Mouse (Mus musculus) embryo, embryonic 10.5 days (tissue): ENCODE measurements around the gene Tmem230.
"Not testable (repeated sequence)": the region's sequence is repeated elsewhere in the genome, so short reads cannot be mapped to it uniquely, and the experiment has no call there.

Experiments used
- DNase-seq: peaks from one replicate; pipeline ENCODE4 v3.0.0-alpha.2; 2015; ENCODE audit warnings: low spot score

Gene Tmem230

DNA sequence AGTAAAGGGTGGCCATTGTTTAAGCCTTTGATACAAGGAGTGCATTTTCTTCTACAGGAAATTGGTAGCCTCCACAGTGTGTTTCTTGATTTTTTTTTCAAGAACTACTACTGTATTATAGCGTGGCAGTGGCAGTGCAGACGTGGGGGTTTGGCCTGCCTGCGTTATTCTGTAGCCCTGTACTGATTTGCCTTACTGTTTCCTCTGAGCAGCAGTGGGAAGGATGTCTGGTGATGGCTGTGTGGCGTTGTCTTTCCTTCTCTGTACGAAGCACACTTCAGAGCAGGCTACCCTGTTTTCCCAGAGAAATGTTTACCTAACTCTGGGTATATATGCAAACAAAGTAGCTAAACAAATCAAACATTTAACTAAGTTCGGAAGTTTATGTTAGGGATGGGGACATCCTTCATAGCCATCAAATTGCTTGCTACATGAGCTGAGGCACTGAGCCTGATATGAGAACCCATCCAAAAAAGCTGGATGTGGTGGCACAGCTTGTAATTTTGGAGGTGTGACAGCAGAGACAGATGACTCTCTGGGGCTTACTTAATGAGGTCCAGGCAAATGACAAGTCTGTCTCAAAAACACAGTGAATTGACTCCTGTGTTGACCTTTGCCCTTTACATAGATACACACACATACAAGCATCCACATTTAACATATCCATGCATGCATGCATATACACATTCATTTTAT is 25.2 kb upstream of the Tmem230 start:
- DNase-seq = no peak

DNA sequence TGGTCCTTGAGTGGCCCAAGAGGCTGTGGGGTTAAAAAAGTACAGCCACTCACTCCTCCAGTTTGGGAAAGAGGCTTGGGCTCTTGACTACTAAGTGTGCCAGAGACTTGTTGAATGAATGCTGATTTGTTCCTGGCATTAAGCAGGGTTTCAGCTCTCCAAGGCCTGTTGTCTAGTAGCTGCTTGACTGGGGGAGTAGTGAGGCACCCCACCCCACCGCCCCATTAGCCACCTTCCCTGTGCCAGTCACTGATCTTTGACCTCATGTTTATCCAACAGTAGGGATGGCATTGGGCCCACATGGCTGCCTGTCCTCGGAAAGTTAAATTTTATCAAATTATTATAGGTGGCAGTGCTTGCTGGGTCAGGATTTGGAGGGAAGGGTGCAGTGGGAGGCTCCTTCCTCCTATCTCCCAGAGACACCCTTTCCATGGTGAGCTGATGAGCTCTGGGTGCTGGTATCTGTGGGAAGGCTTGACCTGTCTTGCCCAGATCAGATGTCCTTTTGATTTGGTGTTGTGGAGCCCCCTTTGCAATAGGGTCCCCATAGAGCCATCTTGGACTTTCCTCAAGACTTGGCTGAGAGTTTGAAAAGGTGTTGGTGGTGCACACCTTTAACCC is 22.8 kb upstream of the Tmem230 start:
- DNase-seq = no peak

DNA sequence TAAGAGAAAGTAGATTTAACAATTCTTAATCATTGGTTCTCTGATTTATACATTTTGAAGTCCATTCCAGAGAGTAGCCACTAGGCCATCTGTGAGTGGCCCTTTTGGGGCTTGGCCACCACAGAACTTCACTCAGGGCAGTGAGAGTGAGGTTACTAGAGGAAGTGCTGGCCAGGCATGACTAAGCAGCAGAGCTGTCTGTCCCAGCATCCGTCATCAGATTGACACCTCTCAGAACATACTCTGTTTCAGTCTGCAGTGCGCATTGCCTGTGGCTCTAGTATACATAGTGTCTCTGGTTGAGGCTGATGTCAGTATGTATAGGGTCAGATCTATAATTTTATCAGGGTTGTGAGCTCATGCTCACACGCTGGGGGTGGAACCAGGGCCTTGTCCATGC is 21.6 kb upstream of the Tmem230 start:
- no peak for DNase-seq

DNA sequence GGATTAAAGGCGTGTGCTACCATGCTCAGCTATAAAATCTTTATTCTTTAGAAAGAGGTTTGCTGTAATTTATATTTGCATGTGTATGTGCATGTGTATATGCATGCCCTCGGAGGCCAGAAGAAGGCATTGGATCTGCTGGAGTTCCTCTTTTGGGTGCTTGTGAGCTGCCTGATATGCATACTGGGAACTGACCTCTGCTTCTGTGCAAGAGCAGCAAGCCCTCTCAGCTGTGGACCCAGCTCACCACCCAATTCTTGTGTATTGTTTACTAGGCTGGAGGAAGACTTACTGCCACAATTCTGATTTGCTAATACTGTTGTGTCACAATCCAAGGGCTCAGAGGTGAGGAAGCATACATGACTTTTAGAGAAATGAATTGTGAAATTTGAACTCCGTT is 18.5 kb upstream of the Tmem230 start:
- no peak for DNase-seq

DNA sequence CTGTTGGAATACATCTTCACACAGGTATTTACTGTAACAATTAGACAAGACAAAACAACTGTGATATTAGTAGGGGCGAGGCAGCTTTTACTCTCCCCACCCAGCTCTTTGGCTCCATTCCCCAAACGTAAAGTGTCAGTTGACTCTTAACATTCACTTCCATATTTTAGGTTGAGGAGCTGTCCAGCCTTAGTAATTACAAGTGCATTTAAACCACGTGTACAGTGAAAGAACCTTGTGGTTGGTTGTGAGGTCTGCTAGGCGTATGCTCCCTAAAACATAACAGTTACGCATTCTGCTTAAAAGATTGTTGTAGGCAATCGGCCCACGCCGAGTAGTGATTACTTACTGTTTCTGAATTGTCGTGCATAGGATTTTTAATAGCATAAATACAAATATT is 17.6 kb upstream of the Tmem230 start:
- DNase-seq = no peak

DNA sequence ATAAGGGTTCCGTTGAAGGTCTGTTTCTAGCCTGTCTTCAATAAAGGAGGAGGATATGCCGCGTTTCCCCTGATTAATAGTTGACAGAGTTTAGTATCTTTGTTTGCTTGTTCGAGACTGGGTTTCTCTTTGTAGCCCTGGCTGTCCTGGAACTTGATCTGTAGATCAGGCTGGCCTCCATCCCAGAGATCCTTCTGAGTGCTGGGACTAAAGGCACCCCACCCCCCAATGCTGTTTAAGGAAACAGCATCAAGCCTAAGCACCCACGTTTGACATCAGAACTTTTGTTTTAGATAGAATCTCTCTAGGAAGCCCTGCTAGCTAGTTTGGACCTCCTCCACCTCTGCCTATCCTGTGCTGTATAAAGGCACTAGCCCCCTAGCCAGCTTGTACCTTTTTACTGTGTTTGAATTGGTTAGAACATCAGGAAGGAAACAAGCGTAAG is 16.7 kb upstream of the Tmem230 start:
- no peak for DNase-seq

DNA sequence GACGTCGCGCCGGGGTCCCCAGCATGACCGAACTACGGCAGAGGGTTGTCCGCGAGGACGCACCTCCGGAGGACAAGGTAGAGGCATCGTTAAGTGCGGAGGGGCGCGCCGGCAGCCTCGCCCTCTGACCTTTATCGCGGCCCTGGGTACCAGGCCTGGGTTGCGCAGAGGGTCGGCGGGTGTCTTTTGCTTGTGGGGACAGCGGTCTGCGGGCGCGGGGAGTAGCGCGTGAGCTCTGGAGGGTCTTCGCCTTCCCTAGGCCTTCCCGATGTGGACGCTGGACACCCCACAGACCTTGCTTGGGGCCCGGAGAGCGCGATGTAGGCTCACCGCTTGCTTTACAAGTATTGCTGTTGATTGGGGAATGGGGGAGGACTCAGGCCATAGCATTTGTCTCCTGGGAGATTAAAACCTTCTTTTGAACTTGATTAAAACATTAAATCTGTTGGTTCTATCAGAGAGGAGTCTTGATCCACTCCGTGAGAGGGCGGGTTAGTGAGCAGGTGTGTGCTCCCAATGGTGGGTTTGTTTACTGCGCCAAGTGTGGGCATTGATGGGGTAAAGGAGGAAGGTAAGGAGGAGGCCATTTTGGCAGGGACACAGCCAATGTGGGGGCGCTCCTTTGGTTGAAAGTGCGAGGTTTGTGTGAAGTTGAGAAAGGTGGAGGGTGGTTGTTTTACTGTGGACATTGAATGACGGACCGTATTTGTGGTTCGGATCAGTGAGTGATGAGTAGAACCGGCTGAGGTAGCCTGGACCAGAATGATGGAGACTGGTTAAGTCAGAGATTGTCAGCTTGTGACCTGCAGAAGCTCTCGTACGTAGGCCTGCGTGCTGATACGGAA is 16.0 kb upstream of the Tmem230 start:
- peak; percentile 61 for DNase-seq

DNA sequence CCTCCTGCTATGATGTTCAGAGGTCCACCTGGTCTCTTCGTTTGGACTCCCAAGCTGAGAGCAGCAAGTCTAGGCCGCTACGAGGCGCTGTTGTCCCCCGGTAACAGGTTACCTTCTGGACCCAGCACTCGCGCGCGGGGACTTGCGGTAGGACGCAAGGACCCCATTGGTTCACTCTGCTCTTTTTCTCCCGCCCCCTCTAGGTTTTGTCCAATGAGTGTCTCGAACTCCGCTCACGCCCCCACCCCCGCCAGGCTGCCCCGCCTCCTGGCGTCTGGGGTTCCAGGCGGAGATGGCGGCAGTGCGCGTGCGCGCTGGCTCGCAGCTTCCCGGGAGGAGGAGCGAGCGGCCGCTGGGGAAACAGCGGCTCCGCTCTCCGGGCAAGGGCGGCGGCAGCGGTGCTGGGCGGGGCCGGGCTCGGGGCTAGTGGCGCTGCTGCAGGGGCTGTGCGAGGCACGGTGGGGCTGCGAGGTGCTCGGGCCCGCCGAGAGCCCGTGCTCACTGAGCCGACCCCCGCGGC is 15.3 kb upstream of the Tmem230 start, which contains the start of gene Cds2:
Gene Cds2, plus strand, starts transcription at position 270 of the 520 bp plus-strand sequence.
- peak; percentile 99 for DNase-seq

DNA sequence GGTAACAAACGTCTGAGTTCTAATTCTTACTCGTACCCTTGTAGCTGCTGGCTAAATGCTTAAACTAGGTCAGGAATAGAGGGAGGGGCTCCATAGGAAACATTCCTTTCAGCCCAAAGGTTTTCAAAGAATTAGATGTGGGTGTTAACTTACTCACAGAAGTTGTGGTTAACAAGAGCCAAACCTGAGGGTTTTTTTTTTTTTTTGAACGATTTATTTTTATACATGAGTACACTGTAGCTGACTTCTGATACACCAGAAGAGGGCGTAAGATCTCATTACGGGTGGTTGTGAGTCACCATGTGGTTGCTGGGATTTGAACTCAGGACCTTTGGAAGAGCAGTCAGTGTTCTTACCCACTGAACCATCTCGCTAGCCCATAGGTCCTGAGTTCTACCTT is 14.6 kb upstream of the Tmem230 start:
- DNase-seq = no peak

DNA sequence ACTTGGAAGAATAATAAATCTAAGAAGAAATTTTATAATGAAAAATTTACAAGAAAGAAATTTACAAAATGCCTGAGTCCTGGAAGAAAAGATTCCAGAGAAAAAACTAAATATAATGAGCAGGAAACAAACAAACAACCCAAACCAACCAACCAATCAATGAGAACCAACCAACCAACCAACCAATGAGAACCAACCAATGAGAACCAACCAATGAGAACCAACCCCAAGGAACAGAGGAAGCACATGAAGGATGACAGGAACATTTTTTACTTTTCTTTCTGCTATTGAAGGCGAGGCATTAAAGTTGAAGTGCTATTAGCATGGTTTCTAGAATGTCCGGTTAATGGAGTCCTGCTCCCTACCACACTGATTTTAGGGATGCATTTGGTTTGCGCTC is 13.0 kb upstream of the Tmem230 start:
- DNase-seq = no peak

DNA sequence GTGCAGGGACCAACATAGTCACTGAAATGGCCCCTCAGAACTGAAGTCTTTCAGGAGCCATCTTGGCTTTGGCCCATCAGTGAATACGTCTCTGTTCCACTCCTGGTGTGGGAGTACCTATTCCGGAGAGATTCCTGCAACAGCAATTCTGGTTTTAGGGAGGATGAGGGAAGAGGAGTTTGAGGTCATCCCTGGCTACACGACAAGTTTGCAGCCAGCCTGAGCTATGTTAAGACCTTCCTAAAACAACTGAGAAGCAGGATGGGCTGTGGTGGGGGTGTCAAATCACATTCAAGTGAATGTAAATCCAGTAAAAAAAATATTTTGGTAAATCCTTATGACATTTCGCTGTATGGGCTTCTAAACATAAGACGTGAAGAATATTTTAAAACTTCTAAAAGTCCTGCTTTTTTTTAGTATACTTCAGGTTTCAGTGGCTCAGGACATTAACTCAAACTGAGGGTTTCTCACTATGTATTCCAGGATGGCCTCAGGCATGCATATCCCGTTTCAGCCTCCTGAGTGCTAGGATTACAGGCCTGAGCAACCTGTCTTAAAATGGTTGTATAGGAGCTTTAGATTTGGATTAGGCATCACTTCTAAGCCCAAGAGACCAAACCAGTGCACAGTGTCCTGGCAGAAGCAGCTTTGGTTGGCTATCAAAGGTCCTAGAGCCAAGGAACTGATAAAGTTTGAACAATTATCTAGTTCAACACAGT is 9.9 kb upstream of the Tmem230 start:
- DNase-seq = no peak

DNA sequence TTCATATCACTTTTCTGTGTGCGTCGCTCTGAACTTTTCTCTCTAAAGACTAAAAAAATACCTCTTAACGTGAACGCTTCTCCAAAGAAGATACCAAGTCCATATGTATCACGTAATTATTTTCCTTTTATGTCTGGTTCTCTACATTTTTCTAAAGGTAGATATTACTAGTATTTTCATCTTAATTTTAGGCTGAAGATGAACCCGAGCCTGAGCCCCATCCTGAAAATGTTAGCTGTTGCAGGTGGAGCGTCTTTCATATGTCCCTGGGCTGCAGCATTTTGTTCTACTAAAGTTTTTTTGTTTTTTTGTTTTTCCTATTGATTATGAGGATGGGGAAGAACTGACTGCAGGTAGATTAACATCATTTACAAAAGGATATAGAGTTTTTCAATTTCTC is 6.0 kb upstream of the Tmem230 start:
- DNase-seq = no peak

DNA sequence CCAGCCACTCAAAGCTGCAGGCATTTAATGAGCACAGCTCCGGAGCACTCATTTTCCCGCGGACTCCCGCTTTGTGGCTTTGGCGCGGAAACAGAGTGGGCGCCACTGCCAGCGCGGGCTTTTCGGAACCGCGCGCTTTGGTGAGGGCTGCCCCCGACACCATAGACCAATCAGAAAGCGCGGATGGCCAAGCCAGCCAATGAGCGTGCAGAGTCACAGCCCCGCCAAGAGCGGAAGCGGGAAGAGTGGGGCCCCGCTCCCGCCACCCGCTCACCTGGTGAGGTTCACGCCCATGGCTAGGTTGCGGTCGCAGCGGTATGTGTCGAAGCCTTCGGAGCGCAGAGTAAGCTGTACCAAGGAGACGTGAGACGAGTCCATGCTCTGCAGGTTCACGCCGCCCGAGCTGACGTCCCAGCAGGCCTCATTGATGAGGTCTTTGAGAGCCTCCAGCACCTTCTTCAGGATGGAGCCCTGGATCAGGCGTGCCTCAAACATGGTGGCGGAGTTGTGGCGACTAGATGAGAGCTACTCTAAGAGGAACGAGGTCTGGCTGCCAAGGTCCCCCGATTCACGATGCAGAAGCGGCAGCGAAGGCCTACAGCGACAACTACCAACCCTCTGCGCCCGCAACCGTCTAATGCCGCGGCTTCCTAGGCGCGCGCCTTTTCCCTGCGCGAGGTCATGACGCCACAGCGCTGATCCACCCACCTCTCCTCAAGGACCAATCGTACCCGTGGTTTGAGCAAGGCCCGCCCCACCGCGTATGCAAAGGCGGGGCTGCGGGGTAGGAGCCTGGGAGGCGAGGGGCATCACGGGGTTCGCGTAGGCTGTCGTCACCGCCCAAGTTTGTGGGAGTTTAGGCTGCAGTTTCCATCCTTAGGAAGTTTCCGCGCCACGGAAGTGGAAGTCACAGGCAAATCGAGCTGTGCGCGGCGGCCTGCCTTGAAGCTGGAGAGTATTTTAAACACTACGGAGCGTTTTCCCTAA is 5.2 kb upstream of the Tmem230 start, which contains the start of gene Pcna:
Gene Pcna, minus strand, starts transcription at position 773 of the 987 bp plus-strand sequence.
- peak; percentile 98 for DNase-seq

DNA sequence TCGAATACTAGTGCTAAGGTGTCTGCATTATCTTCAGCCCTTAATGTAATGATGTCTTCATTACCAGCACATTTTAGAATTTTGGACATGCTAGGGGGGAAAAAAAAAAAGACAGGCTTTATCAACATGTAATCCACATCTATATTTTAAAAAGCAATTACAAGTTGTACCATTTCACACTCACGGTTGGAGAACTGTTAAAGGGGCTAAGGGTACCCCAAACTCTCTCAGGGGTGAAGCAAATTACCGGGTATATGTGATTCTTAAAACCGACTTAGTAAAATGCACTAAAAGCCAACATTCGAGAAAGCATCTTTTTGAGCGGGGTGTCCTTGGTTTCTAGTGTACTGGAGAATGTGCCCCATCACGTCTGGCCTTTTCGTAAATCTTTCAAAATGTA is 4.3 kb upstream of the Tmem230 start:
- no peak for DNase-seq

DNA sequence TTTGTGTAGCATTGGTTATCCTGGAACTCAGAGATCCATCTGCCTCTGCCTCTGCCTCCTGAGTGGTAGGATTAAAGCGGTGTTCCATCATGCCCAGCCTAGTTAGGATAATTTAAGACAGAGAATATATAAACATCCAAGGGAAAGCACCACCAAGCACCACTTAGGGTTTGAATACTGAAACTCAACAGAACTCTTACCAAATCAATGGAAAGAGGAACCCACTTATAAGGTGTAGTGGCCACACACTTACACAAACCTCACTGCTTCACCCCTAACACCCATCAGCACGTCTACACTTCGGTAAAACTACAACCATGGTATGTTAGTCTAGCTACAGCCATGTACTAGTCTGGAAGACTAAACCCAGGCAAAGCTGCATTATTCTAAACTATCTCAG is 4.2 kb downstream of the Tmem230 start:
- DNase-seq = no peak

DNA sequence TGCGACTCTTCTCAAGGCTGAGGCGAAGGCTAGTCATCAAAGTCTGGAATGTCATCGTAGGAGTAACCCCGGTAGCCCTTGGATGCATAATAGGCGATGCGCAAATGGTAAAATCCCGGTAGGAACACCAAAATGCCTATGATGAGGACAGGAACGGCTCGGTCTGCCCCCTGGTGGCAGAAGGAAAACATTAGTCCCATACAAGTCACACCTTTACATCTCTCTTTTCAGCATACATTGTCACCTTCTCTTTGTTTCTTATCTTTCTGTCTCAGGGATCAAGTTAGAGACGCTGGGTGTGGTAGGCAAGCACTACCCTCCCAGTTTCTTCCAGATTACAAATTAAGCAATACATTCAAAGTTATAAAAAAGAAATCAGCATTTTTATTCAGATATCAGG is 7.2 kb downstream of the Tmem230 start:
- DNase-seq = peak; percentile 77

DNA sequence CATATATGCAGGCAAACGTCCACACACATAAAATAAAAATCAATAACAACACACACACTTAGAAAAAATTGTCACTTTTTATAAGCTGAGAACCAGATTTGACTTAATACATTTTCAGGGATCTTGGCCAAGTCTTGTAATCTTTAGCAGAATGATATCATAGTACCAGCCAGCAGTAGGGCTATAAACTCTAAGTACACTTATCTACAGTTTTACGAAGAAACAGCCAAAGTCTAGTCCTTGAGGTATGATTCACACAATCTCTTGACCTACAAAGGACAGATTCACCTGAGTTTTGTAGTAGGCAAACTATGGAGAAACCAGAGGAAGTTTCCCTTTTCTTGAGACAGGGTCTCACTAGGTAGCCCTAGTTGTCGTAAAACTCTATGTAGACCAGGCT is 8.2 kb downstream of the Tmem230 start:
- not testable (repeated sequence) for DNase-seq

DNA sequence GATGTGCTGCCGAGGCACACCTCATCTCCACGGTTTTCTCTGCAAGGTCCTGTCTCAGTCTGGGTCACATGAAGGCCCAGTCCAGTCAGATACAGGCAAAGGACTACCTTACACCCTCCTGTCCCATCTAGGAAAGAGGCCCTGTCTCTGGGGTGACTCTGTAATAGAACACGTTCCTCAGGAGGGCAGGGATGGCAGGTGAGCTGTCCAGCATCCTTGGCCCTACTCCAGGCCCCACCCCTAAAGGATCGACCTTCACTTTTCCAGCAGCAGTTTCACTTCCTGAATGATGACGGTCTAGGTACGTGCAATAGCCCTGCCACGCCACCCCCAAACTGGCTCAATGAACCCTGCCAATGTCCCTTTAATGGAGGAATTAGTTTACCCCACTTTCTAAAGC is 11.6 kb downstream of the Tmem230 start:
- no peak for DNase-seq

DNA sequence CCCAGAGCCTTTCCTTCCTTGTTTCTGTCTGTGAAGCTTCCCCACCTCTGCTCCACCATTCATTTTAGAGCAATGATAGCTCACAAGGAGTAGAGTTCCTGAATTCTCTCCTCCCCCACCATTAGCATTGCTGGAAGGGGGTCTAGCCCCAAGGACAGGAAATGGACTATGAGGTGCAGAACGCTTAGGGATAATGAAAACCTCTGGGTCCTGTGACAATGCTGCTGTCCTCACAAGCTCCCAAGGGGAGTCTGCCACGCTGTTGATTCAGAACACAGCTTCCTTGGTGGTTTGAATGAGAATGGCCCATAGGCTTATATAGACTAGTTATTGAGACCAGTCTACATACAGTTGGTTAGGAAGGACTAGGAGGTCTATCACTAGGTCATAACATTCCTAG is 12.3 kb downstream of the Tmem230 start:
- DNase-seq = no peak

DNA sequence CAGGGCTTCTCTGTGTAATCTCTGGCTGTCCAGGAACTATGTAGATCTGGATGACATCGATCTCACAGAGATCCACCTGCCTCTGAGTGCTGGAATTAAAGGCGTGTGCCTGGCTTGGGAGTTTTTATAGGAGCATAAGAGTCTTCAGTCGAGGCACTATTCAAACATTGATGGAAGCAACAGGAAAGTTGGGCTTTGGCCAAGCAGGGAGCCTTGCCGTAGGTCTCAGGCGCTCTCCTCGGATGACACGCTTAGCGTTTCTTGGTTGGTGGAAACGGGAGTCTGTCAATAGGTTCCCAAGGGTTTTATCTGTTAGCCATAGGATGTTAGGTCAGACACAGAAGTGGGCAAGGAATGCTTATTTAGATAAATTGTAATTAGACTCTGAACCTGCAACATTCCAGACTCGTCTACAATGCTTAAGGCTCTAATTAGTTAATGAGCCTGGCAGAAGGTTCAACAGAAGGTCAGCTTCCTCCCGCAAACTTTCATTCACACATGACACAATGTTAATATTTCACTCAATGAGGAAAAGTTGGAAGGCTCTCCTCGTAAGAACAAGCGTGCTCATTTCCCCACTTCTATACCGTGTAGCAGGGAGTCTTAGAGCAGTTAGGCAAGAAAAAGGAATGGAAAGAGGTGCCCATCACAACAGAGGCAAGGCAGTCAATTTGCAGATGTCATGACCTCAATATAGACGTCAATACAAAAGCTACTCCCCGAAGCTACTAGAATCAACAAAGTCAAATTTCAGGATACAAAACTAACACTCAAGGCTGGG is 13.4 kb downstream of the Tmem230 start:
- no peak for DNase-seq
